ENCODE assay signal across 9 mouse cellular contexts in the genomic region with DNA sequence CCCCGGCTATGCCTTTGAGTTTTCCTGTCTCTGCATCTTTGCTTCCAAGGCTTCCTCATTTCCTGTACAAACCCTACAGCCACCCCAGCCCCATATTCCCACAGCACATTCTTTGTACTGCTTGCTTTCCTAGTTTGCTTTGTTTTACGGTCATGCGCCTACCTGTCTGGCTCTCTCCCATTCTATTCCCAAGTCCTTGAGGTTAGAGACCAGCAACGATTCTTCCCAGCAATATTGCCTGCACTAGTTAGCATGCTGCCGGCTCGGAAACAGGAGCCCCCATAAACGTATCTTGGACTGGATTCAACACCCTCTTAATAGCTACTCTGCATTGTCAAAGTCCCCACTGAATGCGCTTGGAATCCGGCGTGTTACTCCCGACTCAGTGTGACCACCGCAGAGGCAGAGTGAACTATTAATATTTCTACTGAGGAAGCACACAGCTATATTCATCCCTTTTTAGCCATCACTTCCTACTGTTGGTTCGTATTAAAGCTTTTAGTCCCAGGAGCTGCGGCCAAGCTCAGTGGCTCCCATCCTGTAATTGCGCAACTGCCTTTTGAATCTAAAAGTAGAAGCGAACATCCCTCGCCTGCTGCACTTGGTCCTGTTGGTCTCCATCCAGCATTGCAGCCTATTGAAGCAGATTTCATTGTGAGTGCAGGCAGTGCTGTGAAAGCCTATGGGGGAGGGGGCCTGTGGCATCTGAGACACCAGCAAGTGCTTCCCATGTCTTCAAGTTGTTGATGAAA. TPM values are rescaled to one million over a fixed set of nuclear protein-coding genes. Genes with fewer than 3 reads are reported as not detected.
DNase-seq lines count a peak whose midpoint lies in the region; ATAC-seq lines count a peak whose summit lies in the region.
"Had no signal": no experiment of that assay in that cellular context is flagged by ENCODE, and none has a peak within 500 bp of the region (broad histone marks: within the 10 kb centered on the region; RNA-seq: fewer than 3 reads in every experiment).

No protein-coding gene starts in this region.

- H3K4me3 ChIP-seq in kidney, embryonic 15.5 days (replicated peaks), result no peak overlapping the region
- H3K4me3 ChIP-seq in hindbrain, embryonic 14.5 days (replicated peaks; ENCODE audit: low read length), result no peak overlapping the region
- H3K4me3 ChIP-seq in lung, embryonic 15.5 days, result no peak overlapping the region

- H3K9me3 ChIP-seq in kidney, embryonic 15.5 days (replicated peaks), result no peaks in the 10 kb centered on the region
- H3K9me3 ChIP-seq in hindbrain, embryonic 14.5 days (ENCODE audit: control insufficient read depth, low read length), result no peaks in the 10 kb centered on the region
- no peaks in the 10 kb centered on the region for H3K9me3 ChIP-seq in lung, embryonic 15.5 days
- H3K9me3 ChIP-seq: G1E had no signal

- 63% methylated on average over 17 of the region's 17 CpGs for WGBS in kidney, embryonic 15.5 days
- 39% methylated on average over 17 of the region's 17 CpGs for WGBS in hindbrain, embryonic 14.5 days
- 44% methylated on average over 17 of the region's 17 CpGs for WGBS in lung, embryonic 15.5 days

- ATAC-seq in kidney, embryonic 15.5 days (replicated peaks; ENCODE audit: low FRiP score), result no peak
- peak; percentile 63; the same call in 1 of the 2 replicates for ATAC-seq in hindbrain, embryonic 14.5 days (ENCODE audit: low FRiP score)
- peak; percentile 81 for ATAC-seq in lung, embryonic 15.5 days (ENCODE audit: borderline replicate concordance, extremely low read depth, low FRiP score, low TSS enrichment)
- ATAC-seq in erythroblast, adult 5-6 weeks (replicated peaks; ENCODE audit: low FRiP score, poor library complexity, severe bottlenecking), result no peak

- H3K9ac ChIP-seq in kidney, embryonic 15.5 days, result no peak overlapping the region
- no peak overlapping the region for H3K9ac ChIP-seq in hindbrain, embryonic 14.5 days
- no peak overlapping the region for H3K9ac ChIP-seq in lung, embryonic 15.5 days

- peak; percentile 5 to 20 for DNase-seq in kidney, postnatal 36 days
- peak; percentile 5 for DNase-seq in cerebellum, adult 8-10 months
- DNase-seq in gastrocnemius, postnatal 10 days, result peak; percentile 32
- DNase-seq in hindbrain, embryonic 14.5 days (ENCODE audit: low spot score), result peak; percentile 73
- DNase-seq in right cerebral cortex, postnatal 25 days, result peak; percentile 55

- H3K27ac ChIP-seq in kidney, embryonic 15.5 days, result no peak overlapping the region
- peak overlapping the region; percentile 50 for H3K27ac ChIP-seq in hindbrain, embryonic 14.5 days
- peak overlapping the region; percentile 55 for H3K27ac ChIP-seq in lung, embryonic 15.5 days

- H3K4me2 ChIP-seq in kidney, embryonic 15.5 days, result no peak overlapping the region
- peak overlapping the region; percentile 27 for H3K4me2 ChIP-seq in hindbrain, embryonic 14.5 days (replicated peaks)
- peak overlapping the region; percentile 26 for H3K4me2 ChIP-seq in lung, embryonic 15.5 days

- peaks cover 23% of the 10 kb centered on the region for H3K4me1 ChIP-seq in kidney, embryonic 15.5 days
- H3K4me1 ChIP-seq in hindbrain, embryonic 14.5 days (replicated peaks; ENCODE audit: control insufficient read depth, insufficient read depth, low read length), result peaks cover 16% of the 10 kb centered on the region
- H3K4me1 ChIP-seq in lung, embryonic 15.5 days, result peaks cover 32% of the 10 kb centered on the region

- no peaks in the 10 kb centered on the region for H3K27me3 ChIP-seq in kidney, embryonic 15.5 days
- H3K27me3 ChIP-seq in hindbrain, embryonic 14.5 days (ENCODE audit: control insufficient read depth, insufficient read depth, low read length), result no peaks in the 10 kb centered on the region
- H3K27me3 ChIP-seq in lung, embryonic 15.5 days, result no peaks in the 10 kb centered on the region

- H3K36me3 ChIP-seq in kidney, embryonic 15.5 days, result no peaks in the 10 kb centered on the region
- H3K36me3 ChIP-seq in hindbrain, embryonic 14.5 days (replicated peaks; ENCODE audit: control insufficient read depth, insufficient read depth), result no peaks in the 10 kb centered on the region
- no peaks in the 10 kb centered on the region for H3K36me3 ChIP-seq in lung, embryonic 15.5 days
- H3K36me3 ChIP-seq: G1E had no signal

RNA-seq across cellular contexts. Expression of a gene that starts 47.0 kb away (rescaled TPM):
- 16.6 and 17.8 TPM in 2 replicates for polyA plus RNA-seq in kidney, embryonic 15.5 days (2015; fragmentation: Nextera tagmentation; extraction: Ambion mirVana)
- 1 to 10 TPM; 3.7 to 4.3 TPM for total RNA-seq in gastrocnemius, postnatal 10 days (2021)
- polyA plus RNA-seq in hindbrain, embryonic 14.5 days (2014; fragmentation: Nextera tagmentation; extraction: Ambion mirVana), result 242 and 264 TPM in 2 replicates
- polyA plus RNA-seq in lung, embryonic 15.5 days (2015; fragmentation: Nextera tagmentation; extraction: Ambion mirVana), result 20.9 and 23.8 TPM in 2 replicates
- total RNA-seq in erythroblast, adult 5-6 weeks (2015; ENCODE audit: low replicate concordance), result 0.38 and 0.84 TPM in 2 replicates
- 0.34 and 1.5 TPM in 2 replicates for total RNA-seq in erythroblast, adult 5-6 weeks (2017; ENCODE audit: low replicate concordance)
- polyA plus RNA-seq: G1E had no signal

Comparison
In these comparisons a context has a peak if more than half of its experiments do, and no peak if none do; other contexts are left out.
1. DNase-seq: peak in every context shown above with its lines; median percentile 73 in hindbrain, embryonic 14.5 days; 55 in right cerebral cortex, postnatal 25 days; 32 in gastrocnemius, postnatal 10 days; 12 in kidney, postnatal 36 days; 5 in cerebellum, adult 8-10 months.
2. ATAC-seq: peak in hindbrain, embryonic 14.5 days (single experiment) and lung, embryonic 15.5 days (single experiment); none in kidney, embryonic 15.5 days (single experiment) and erythroblast, adult 5-6 weeks (single experiment).